Mouse (Mus musculus) ES-E14 (cell line): ENCODE measurements around the gene Tuba4a. TPM values are rescaled to one million over a fixed set of nuclear protein-coding genes. Genes with fewer than 3 reads are reported as not detected.

Experiments
- DNase-seq: peaks from one replicate; pipeline ENCODE4 v3.0.0-alpha.2; 2013; ENCODE audit warnings: low read depth, low spot score
- H3K27ac ChIP-seq: 2 replicates; pipeline ENCODE4 v1.5.1; 2012; ENCODE audit warnings: low read depth, mild to moderate bottlenecking, low read length, moderate library complexity, mixed read lengths; ENCODE audit not compliant: poor library complexity, insufficient read depth, severe bottlenecking
- H3K36me3 ChIP-seq: 2 replicates; pipeline ENCODE4 v1.6.1; 2012; ENCODE audit warnings: mild to moderate bottlenecking, low read length, moderate library complexity, mixed read lengths; ENCODE audit not compliant: control insufficient read depth, poor library complexity, insufficient read depth, severe bottlenecking
- H3K4me1 ChIP-seq, 2 experiments: fragments of 150-350 bp in 1 of 2; sonication (generic) in 1 of 2; 2 replicates each; pipeline ENCODE4 v1.6.1; 2012; ENCODE audit warnings: low read length in 2 of 2, mild to moderate bottlenecking in 1 of 2, mixed read lengths in 1 of 2; ENCODE audit not compliant: control insufficient read depth in 2 of 2, insufficient read depth in 2 of 2, poor library complexity in 1 of 2
- H3K4me3 ChIP-seq, 2 experiments: fragments of 150-350 bp in 1 of 2; sonication (generic) in 1 of 2; 2 replicates each; pipeline ENCODE4 v1.5.1; 2012; ENCODE audit warnings: low read length in 2 of 2, low read depth in 1 of 2, mild to moderate bottlenecking in 1 of 2, mixed read lengths in 1 of 2; ENCODE audit not compliant: insufficient read depth in 1 of 2, poor library complexity in 1 of 2, severe bottlenecking in 1 of 2
- H3K9ac ChIP-seq: 2 replicates; pipeline ENCODE4 v1.6.1; 2012; ENCODE audit warnings: low read depth, mild to moderate bottlenecking, low read length, mixed read lengths; ENCODE audit not compliant: poor library complexity, insufficient read depth, severe bottlenecking
- H3K9me3 ChIP-seq: fragments of 150-350 bp; sonication (generic); 2 replicates; pipeline ENCODE4 v1.6.1; 2012; ENCODE audit warnings: low read depth, mild to moderate bottlenecking, low read length; ENCODE audit not compliant: control insufficient read depth, insufficient read depth
- CHD2 ChIP-seq: IDR thresholded peaks from 2 replicates; pipeline ENCODE4 v1.6.1; 2014; ENCODE audit warnings: mild to moderate bottlenecking, low read depth, low read length, inconsistent platforms
- HCFC1 ChIP-seq: IDR thresholded peaks from 2 replicates; pipeline ENCODE4 v1.6.1; 2012; ENCODE audit warnings: low read length, inconsistent platforms, borderline replicate concordance; ENCODE audit not compliant: insufficient read depth
- MAFK ChIP-seq: IDR thresholded peaks from 2 replicates; pipeline ENCODE4 v1.6.1; 2014; ENCODE audit warnings: mild to moderate bottlenecking, low read depth, low read length, inconsistent platforms; ENCODE audit not compliant: insufficient read depth
- ZC3H11A ChIP-seq: IDR thresholded peaks from 2 replicates; pipeline ENCODE4 v1.6.1; 2012; ENCODE audit warnings: low read depth, mild to moderate bottlenecking, inconsistent platforms, low read length, borderline replicate concordance
- ZNF384 ChIP-seq: IDR thresholded peaks from 2 replicates; pipeline ENCODE4 v1.6.1; 2012; ENCODE audit warnings: low read depth, low read length, inconsistent platforms
- in situ Hi-C, 2 experiments: fragments of 600-800 bp; cut with MboI; formaldehyde crosslinking; loops; one replicate each; pipeline ENCODE4 v1.15.1; 2025; ENCODE audit warnings: low sequenced_read_pairs in 2 of 2, inconsistent platforms in 1 of 2; ENCODE audit not compliant: unreplicated experiment in 2 of 2
- total RNA-seq: library from RNA; depleted of rRNA; stranded (reverse); fragments of 300-350 nt; gene quantifications from 2 replicates; pipeline ENCODE4 v1.2.3, GENCODE M21; 2012

Gene Tuba4a
- total RNA-seq, 1 experiment = 110 TPM

GRCm38 (mm10) chr1:75252308-75252707 lies 32.6 kb upstream of the Tuba4a start:
- no peak overlapping the region for H3K4me3 ChIP-seq
- in situ Hi-C loops = no loop called here
- no peak for TF ChIP-seq MAFK
- TF ChIP-seq CHD2 = no peak
- no peak for DNase-seq
- H3K9me3 ChIP-seq = no peaks in the 10 kb centered on the region
- H3K27ac ChIP-seq = no peak overlapping the region
- no peaks in the 10 kb centered on the region for H3K36me3 ChIP-seq
- no peak overlapping the region for H3K9ac ChIP-seq
- H3K4me1 ChIP-seq = peaks cover 4 to 31% of the 10 kb centered on the region in 2 experiments; a peak in 3 of 4 replicates

GRCm38 (mm10) chr1:75251112-75251970 lies 31.7 kb upstream of the Tuba4a start:
- DNase-seq = peak; percentile 63
- in situ Hi-C loops = no loop called here
- TF ChIP-seq HCFC1 (peak; percentile 35; the same call in 1 of the 2 replicates), ZNF384 (no peak)
- peak overlapping the region; percentile 39; the same call in 1 of the 2 replicates for H3K9ac ChIP-seq
- H3K36me3 ChIP-seq = no peaks in the 10 kb centered on the region
- H3K27ac ChIP-seq = no peak overlapping the region
- peaks cover 4 to 38% of the 10 kb centered on the region in 2 experiments; a peak in 3 of 4 replicates for H3K4me1 ChIP-seq
- H3K4me3 ChIP-seq = peak overlapping the region; percentile 49 to 62; a peak in 3 of 4 replicates
- H3K9me3 ChIP-seq = no peaks in the 10 kb centered on the region

- TF ChIP-seq MAFK (no peak), ZNF384 (no peak; the same call in 1 of the 2 replicates), HCFC1 (no peak), CHD2 (no peak), ZC3H11A (no peak)
- no peak overlapping the region for H3K27ac ChIP-seq
- H3K36me3 ChIP-seq = no peaks in the 10 kb centered on the region
- DNase-seq = no peak
- H3K9ac ChIP-seq = no peak overlapping the region
- H3K4me1 ChIP-seq = peaks cover 4 to 38% of the 10 kb centered on the region in 2 experiments; a peak in 3 of 4 replicates
- no peak overlapping the region for H3K4me3 ChIP-seq
- H3K9me3 ChIP-seq = no peaks in the 10 kb centered on the region
- in situ Hi-C loops = no loop called here
Observed at GRCm38 (mm10) chr1:75250498-75250897, 30.8 kb upstream of the Tuba4a start.

GRCm38 (mm10) chr1:75248041-75248772 lies 28.5 kb upstream of the Tuba4a start:
- DNase-seq = no peak
- no peaks in the 10 kb centered on the region for H3K9me3 ChIP-seq
- no peak overlapping the region for H3K9ac ChIP-seq
- H3K27ac ChIP-seq = no peak overlapping the region
- in situ Hi-C loops = no loop called here
- H3K4me1 ChIP-seq = peaks cover 4 to 42% of the 10 kb centered on the region in 2 experiments; a peak in 3 of 4 replicates
- TF ChIP-seq HCFC1 = no peak
- no peak for TF ChIP-seq ZNF384
- TF ChIP-seq MAFK = no peak
- TF ChIP-seq ZC3H11A = no peak
- TF ChIP-seq CHD2 = no peak
- H3K4me3 ChIP-seq = no peak overlapping the region
- H3K36me3 ChIP-seq = no peaks in the 10 kb centered on the region; the same call in 1 of the 2 replicates
